Mouse (Mus musculus) urinary bladder, adult 2 months (tissue): ENCODE data around the gene Gpatch8. TPM values are rescaled to one million over a fixed set of nuclear protein-coding genes. Genes with fewer than 3 reads are reported as not detected.

ENCODE experiments used
- DNase-seq: peaks from one replicate; pipeline ENCODE4 v3.0.0; 2022; ENCODE audit warnings: low spot score
- polyA plus RNA-seq: library from polyadenylated mRNA; depleted of rRNA; stranded (reverse); fragments of >200 nt; gene quantifications from 2 replicates; pipeline ENCODE4 v1.2.3, GENCODE M21; 2012; rRNA removed

Gpatch8 gene
- 17.5 and 23.9 TPM in 2 replicates for polyA plus RNA-seq

GRCm38 (mm10) chr11:102556031-102556715 is at the start of gene Gpatch8:
Gene Gpatch8, minus strand, starts transcription at chr11:102556392.
- peak; percentile 89 for DNase-seq

- DNase-seq, result peak; percentile 58
These were observed 48.8 kb upstream of the Gpatch8 start for GRCm38 (mm10) chr11:102604777-102605552.

- peak; percentile 74 for DNase-seq
These were observed 47.9 kb upstream of the Gpatch8 start, which contains the start of gene Fzd2 for GRCm38 (mm10) chr11:102604010-102604584. Gene Fzd2, plus strand, starts transcription at chr11:102604396.

- no peak for DNase-seq
These were observed 47.3 kb upstream of the Gpatch8 start for GRCm38 (mm10) chr11:102603496-102603850.

- no peak for DNase-seq
These were observed 46.8 kb upstream of the Gpatch8 start for GRCm38 (mm10) chr11:102602816-102603495.

- DNase-seq, result no peak
These were observed 43.7 kb upstream of the Gpatch8 start for GRCm38 (mm10) chr11:102599912-102600311.

- no peak for DNase-seq
These were observed 39.2 kb upstream of the Gpatch8 start for GRCm38 (mm10) chr11:102595341-102595820.

GRCm38 (mm10) chr11:102587554-102587953 is 31.4 kb upstream of the Gpatch8 start:
- no peak for DNase-seq

GRCm38 (mm10) chr11:102586445-102587130 is 30.4 kb upstream of the Gpatch8 start:
- DNase-seq, result no peak

GRCm38 (mm10) chr11:102582736-102583135 is 26.5 kb upstream of the Gpatch8 start:
- DNase-seq, result no peak

GRCm38 (mm10) chr11:102582016-102582610 is 25.9 kb upstream of the Gpatch8 start:
- no peak for DNase-seq

GRCm38 (mm10) chr11:102581281-102582015 is 25.3 kb upstream of the Gpatch8 start:
- DNase-seq, result no peak

GRCm38 (mm10) chr11:102580034-102580330 is 23.8 kb upstream of the Gpatch8 start:
- DNase-seq, result no peak

- peak; percentile 39 for DNase-seq
These were observed 23.2 kb upstream of the Gpatch8 start, which contains the start of gene Gm11627 for GRCm38 (mm10) chr11:102579165-102580033. Gene Gm11627, minus strand, starts transcription at chr11:102579461.

GRCm38 (mm10) chr11:102578341-102579118 is 22.3 kb upstream of the Gpatch8 start:
- peak; percentile 86 for DNase-seq

- DNase-seq, result no peak
These were observed 20.0 kb upstream of the Gpatch8 start for GRCm38 (mm10) chr11:102576050-102576754.

GRCm38 (mm10) chr11:102575034-102575433 is 18.8 kb upstream of the Gpatch8 start:
- no peak for DNase-seq
